Mouse (Mus musculus) spleen, adult 18-20 months (tissue): Measurements from ENCODE around the gene Gm7694.

ENCODE experiments used
- DNase-seq, 2 experiments: peaks; one replicate each; pipeline ENCODE4 v3.0.0; 2022; ENCODE audit warnings: mixed read lengths in 2 of 2

The Gm7694 gene

DNA sequence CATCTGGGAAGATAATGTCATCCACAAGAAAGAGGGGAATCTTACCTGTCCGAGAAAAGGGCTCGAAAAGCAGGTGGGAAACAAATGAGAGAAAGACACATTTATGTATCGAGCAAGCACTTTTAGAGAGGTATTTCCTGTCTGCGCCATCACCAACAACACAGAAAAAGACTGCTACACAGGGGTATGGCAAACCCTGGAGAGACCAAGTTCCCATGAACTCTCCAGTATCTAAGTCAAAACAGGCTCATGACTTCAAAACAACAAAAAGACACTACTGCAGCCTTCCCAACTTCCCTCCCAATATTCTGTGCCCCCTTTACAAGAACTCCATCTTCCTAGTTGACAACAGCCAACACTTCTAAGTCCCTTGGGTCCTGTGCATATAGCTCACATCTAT is at the start of gene Gm7694:
Gene Gm7694, minus strand, starts transcription at position 101 of the 400 bp plus-strand sequence.
- no peak for DNase-seq

DNA sequence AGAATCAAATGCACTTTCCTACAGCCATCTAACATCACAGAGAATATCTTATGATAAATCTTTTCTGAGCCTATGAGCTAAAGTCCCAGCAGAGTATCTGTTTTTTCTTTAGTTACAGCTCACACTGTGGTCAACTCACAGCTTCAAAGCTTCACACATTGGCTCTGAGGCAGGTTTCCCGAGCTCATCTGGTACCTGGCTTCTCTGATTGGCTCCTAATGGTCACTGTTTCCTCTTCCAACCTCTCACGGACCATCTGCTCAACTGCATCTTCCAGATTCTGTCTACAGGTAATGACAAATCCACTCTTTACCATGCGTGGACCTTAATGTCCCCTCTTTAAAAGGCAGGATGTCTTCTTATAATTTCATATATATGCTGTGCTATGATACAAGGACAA is 47.2 kb upstream of the Gm7694 start:
- no peak for DNase-seq

GRCm38 (mm10) chr1:170351080-170351479 is 44.9 kb upstream of the Gm7694 start:
- no peak for DNase-seq

DNA sequence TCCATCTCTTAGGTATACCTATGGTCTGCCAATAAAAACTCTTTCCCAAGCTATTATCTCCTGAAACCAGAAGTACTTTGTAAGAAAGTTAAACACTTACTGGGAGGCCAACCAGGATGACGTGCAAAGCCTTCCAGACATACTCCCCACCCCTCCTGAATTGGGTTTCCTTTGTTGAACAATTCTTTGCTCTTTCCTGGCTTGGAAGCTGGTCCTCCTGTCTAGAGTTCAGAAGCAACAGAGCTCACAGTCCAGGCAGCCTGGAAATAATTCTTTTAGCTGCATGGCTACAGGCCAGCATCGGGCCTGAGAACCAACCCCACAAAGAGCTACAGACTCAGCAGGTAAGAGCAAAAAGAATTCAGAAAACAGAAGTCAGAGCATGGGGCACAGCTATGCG is 40.1 kb upstream of the Gm7694 start:
- no peak for DNase-seq

DNA sequence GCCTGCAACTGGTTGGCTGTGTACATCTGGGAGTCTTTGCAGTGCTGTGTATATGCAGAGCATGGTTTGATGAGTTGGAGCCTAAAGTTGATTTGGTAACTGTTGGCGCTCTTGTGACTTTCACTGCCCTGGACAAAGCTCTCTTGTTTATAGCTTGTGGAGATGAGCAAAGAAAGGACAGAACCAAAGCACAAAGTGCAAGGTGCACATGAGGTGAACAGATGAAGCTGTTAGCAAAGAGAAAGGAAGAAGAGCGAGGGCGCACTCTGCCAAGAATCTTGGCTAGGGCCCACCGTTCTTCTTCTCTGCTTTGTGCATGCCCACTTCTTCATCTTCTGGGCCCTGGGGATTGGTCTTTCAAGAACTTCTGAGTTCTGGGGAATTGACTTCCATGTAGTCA is 37.8 kb upstream of the Gm7694 start:
- no peak for DNase-seq

DNA sequence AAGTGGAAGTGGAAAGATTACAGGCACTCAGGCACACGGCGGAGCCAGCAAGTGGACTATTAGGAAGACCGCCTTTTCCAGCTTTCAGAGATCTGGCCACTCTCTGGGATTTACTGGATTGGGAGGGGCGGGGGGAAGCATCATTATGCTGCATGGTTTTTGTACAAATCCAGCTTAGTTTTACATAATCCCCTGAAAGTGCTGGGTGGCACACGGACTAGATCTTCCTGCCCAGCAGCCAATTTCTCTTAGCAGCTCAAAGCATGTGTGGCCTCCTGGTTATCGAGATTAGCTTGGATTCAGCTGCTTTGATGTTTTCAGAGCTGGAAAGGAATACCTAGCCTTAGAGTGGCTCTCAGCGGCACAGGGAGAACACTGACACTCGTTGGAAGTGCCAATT is 36.9 kb upstream of the Gm7694 start:
- DNase-seq = no peak

GRCm38 (mm10) chr1:170339943-170340342 is 33.8 kb upstream of the Gm7694 start:
- no peak for DNase-seq

DNA sequence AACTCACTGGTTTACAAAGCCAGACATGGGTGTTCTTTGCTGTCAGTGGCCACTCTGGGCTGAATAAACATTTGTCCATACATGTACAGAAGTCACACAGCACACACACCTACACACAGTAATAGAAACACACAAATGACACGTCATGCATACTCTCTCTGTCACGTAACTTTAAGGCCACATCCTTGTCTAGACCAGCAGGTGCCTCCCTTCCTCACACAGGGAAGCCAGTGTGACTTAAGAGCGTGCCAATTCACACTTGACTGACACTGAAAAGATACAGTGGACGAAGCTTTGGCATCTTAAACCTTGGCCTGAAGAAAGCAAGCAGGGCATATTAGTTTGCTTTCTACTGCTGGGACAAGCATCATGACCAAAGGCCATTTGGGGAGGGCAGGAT is 26.6 kb upstream of the Gm7694 start:
- DNase-seq = no peak

GRCm38 (mm10) chr1:170331926-170332325 is 25.8 kb upstream of the Gm7694 start:
- DNase-seq = no peak

GRCm38 (mm10) chr1:170325277-170325676 is 19.1 kb upstream of the Gm7694 start:
- no peak for DNase-seq

GRCm38 (mm10) chr1:170324312-170324711 is 18.2 kb upstream of the Gm7694 start:
- no peak for DNase-seq

GRCm38 (mm10) chr1:170323001-170323400 is 16.9 kb upstream of the Gm7694 start:
- DNase-seq = no peak

GRCm38 (mm10) chr1:170322046-170322445 is 15.9 kb upstream of the Gm7694 start:
- no peak for DNase-seq

DNA sequence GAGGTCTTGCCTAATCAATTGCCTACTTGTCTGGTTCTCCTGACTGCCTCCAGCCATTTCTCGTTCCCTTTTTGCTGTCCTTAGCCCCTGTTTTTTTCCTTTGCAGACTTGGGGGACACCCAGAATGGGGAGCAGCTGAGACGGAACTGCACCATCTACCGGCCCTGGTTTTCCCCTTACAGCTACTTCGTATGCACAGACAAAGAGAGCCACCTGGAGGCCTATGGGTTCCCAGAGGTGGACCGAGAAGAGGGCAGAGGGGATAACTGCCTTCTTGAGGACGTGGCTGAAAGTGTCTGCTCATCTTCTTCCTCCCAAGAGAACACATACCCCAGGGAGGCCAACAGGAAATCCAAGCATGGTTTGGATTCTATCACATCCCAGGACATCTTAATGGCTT is 5.3 kb upstream of the Gm7694 start:
- DNase-seq = no peak

DNA sequence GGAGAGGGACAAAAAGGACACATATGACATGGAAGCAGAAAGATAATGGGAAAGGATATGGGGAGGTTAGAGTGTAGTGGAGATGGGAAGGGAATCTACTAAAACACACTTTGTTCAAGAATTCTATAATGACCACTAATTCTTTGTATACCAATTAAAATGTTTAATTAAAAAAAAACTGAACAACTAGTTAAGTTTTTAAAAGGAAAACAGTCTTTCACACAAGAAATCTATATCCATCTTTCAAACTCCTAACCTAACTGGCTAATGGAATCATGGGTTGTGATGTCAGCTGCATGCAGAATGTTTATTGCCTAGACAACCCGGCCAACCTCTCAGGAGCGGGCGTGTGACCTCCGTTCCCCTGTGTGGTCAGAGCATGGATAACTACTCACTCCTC is 2.4 kb upstream of the Gm7694 start, which contains the start of gene Spata46:
Gene Spata46, plus strand, starts transcription at position 301 of the 400 bp plus-strand sequence.
- no peak for DNase-seq

- no peak for DNase-seq
Measured at GRCm38 (mm10) chr1:170305002-170305401, 1.1 kb downstream of the Gm7694 start.

DNA sequence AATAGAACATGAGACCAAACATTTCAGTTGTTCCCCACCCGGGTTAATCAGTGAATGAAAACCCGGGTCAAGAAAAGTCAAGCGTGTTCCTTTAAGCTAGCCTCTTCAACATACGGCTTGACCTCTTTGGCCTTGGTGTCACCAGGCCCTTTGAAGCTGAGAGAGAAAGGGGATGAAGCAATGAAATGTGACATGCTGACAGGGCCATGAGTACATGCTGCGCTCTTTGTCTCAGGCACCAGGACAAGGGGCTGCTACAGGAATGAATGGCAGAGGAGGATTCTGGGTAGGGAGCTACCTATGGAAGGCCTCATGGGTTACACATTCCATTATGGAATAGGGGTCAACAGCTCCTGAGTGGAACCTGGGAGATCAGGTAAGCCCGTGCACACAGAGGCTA is 3.0 kb downstream of the Gm7694 start:
- DNase-seq = no peak

- DNase-seq = no peak
Measured at GRCm38 (mm10) chr1:170302456-170302855, 3.7 kb downstream of the Gm7694 start.

DNA sequence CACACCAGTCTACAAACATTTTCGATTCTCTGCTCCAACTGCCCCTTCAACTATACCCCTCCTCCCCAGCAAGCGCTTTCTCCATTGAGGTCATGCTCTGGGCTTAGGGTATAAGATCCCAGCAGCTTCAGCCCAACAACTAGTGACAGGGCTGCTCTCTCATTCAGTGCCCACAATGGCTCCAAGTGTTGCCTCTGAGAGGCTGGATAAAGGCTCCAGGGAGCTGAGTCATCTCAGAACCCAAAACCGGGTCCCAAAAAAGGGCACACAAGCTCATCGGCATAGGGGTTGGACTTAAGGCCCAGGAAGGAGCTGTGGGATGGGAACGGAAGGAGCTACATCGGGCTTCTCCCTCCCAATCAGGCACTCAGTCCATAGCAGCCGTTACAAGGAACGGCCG is 4.4 kb downstream of the Gm7694 start:
- DNase-seq = no peak

GRCm38 (mm10) chr1:170299496-170299895 is 6.6 kb downstream of the Gm7694 start:
- DNase-seq = no peak

- DNase-seq = no peak
Measured at GRCm38 (mm10) chr1:170294786-170295570, 11.2 kb downstream of the Gm7694 start.

- no peak for DNase-seq
Measured at GRCm38 (mm10) chr1:170293257-170293656, 12.9 kb downstream of the Gm7694 start.

DNA sequence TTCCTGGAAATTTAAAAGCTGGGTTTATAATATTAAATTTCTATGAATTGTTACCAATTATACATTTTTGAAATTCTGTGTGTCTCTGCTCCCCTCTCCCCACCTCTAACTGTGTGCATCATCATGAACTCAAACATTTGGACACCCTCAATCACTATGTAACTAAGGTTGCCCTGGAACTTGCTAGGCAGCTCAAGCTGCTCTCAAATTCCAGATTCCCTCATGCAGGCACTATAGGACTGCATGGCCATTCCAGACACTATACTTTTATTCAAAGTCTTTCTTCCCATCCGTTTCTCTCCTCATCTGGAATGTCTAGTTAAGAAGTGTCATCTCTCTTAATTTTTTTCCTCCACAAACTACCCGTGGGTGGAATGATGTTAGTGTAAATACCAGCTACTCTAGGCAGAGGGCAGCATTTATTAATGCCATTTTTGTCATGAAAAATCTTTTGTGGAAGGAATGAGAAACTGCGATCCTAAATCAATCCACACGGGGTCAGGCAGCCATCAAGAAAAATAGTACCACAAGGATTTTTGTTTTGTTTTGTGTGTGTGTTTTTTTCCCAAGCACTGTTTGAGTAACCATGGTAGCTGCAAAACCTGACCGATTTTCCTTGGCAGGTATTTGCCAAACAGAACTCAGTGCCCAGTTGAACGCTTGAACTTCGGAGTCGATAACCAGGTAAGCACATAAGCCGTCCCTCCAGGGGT is 13.7 kb downstream of the Gm7694 start:
- DNase-seq = no peak

DNA sequence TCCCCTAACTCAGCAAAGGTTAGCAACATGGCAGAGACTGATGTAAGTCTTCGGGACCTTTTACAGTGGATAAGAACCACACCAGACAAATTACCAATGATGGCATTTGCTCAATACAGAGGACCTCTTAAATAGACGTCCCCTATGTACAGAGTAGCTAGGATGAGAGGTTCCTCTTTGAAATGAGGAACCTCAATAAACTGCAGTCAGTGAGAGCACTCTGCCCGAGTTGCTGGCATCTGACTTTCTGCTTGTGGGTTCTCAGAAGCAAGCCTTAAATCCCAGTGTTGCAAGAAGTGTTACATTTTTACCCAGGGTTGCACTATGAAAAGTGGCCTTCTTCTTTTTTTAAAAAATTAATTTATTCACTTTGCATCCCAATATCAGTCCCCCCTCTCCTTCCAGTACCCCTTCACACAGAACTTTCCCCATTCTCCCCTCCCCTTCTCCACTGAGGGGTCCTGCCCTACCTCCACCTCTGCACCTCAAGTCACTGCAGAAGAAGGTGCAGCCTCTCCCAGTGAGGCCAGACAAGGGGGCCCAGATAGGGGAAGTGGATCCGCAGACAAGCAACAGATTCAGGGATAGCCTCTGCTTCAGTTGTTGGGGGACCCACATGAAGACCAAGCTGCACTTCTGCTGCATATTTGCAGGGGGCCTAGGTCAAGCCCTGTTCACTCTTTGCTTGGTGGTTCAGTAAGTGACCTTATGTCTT is 23.6 kb downstream of the Gm7694 start:
- no peak for DNase-seq
